Mouse (Mus musculus): ENCODE measurements at regions not wholly inside any gene's neighbourhood (a gene's known extent, or its start where the extent isn't known, plus 50 kb on each side); places are given as distances from the start of the nearest gene placed in this dataset.

DNA sequence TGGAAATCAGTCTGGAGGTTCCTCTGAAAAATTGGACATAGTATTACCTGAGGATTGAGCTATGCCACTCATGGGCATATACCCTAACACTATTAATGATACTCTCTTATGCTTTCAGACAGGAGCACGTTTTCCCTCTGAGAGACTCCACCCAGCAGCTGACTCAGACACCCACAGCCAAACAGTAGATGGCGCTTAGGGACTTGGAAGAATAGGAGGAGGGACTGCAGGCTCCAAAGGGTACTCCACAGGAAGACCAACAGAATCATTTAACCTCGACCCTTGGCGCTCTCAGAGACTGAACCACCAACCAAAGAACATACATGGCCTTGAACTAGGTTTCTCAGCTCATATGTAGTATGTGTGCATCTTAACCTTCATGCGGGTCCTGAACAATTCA, 216.0 kb upstream of the Fut9 start:
- DNase-seq (ENCODE audit: low spot score in 2 of 2): no peak

DNA sequence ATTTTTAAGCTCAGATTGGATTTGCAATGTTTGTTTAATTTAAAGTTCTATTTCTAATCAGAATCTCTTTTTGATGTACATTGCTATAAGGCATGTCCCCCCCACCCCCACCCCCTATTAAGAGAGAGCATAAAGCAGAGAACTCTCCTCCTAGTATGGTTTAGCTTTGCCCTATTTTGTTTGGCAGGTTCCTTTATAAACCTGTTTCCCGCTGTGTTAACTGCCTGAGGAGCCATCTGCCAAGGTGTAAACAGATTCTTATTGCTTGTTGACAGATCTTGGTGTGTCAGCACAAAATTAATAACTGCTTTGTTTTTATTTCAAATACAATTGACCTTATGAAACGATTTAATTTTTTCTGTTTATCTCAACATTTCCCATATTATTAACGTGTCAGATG, 200.3 kb upstream of the Fut9 start:
- no peak for DNase-seq (ENCODE audit: low spot score in 2 of 2)

DNA sequence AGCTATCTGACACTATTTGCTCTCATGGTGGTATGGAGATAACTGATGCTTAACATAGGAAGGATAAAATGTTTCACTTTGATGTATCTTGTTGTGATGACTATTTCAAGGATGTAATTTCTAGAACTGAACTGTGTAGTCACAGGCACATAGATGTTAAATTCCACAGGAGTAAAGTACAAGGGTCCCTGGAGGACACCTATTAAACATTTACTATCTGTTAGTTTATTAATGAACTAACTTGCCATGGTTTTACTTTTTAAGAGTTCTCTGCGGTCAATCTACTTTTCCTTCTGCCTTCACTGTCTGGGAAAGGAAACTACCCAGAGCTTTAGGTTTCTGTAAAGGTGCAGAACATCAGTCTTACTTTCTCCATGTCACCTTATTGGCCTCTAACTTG, 198.5 kb upstream of the Fut9 start:
- no peak for DNase-seq (ENCODE audit: low spot score in 2 of 2)

DNA sequence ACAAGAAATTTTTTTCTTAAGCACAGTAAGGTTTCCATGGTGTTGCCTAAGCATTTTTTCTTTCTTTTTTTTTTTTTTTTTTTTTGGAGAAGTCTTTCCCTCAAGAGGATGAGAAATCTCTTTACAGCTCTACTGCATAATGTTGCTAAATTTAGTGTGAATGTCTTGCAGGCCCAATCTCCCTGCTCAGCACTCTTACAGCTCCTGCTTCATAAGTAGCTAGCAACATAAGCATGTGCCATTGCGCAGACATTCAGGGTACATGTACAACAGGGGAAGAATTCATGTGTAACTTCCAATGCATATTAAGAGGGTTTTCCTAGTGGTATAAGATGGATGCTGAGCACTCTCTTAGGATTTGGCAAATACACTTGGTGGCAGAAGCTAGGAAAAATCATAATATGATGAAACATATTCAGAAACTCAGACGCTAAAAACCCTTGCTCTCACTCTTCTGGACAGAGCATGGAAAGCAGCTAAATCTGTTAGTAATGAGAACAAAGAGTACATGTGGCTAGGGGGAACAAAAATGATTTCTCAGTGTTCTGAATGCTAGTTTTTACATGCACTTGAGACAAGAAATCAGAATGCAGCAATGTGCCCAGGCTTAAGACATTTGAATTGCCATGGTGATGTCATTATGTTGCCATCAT, 155.8 kb upstream of the Fut9 start:
- peak in 1 of 2 experiments; percentile 6 for DNase-seq (ENCODE audit: low spot score in 2 of 2)

DNA sequence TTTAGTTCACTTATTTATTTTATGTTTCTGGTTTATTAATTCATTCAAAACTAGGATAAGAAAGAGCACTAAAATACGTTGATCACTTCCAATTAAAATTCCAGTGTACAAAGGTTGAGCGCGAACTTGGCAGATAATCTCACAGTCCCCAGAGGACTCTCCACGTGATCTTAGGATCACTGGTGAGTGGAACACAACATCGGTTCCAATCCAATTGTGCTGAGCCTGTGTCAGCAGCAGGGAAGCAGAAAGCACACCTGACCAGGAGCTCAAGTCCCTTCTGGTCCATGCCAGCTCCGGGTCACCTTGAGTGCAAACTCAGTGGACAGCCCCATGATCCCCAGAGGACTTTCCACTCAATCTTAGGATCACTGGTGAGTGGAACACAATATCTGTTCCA, 132.5 kb upstream of the Fut9 start:
- no peak for DNase-seq (ENCODE audit: low spot score in 2 of 2)

DNA sequence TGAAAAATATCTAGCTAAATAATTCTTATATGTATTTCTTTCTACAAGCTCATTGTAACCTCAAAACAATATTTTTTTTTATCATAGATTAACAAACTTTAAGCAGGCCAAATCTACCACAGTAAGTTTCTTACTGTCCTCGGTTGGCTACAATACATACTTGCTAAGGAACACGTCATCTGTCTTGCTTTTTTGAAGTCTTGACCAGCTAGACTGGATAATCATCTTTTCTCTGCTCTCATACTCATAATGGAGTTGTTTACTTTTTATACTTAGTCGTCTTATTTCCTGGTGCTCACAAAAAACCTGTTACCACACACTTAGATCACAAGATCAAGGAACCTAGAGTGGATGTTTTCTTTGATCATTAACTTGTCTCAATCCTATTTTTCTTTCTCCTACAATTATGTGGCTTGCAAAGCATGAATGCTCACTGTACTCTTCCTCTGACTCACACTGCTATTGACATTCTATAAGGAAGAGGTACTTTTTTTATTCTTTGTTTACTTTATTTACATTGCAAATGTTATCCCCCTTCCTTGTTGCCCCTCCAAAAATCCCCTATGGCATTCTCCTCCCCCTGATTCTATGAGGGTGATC, 95.4 kb upstream of the Fut9 start:
- DNase-seq (ENCODE audit: low spot score in 2 of 2): no peak

DNA sequence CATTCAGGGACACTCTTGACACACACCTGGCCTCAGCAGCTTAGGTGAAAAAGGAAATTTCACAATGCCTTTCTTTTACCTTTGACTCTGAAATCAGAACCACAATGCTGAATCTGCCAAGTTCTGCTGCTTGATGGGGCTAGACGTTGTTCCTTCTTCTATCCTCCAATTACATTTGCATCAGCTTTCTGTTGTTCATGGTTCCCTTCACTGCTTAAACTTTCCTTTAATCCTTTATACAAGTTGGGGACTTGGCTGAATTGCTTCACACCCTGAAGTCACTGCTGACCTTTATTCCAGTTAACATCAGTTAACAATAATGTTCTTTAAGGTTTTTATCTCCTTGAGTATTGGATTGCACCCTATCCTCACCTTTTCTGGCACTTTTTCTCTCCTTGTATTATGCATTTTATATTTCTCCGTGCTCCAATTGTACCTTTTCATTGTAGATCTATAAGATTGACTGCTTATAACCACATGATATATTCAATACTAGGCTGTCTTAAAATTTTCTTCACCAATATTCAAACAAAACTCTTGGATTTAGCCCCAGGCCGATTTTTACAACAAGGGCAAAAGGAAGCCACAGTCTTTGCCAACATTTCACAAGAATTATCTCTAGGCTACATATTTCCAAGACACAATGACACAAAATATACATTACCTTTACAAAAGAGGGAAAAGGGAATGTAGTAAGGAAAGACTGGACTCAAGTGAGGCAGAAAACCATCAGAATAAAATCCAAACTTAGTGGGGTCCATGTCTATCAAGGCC, 92.0 kb upstream of the Fut9 start:
- DNase-seq (ENCODE audit: low spot score in 2 of 2): no peak

Data from frontal cortex, postnatal 25 days (tissue).